Mouse (Mus musculus): ENCODE data around the gene Sh3gl1. TPM values are rescaled to one million over a fixed set of nuclear protein-coding genes. Genes with fewer than 3 reads are reported as not detected.
A peak's percentile ranks its signal among the peaks of the same experiment; 100 is the strongest.
"Not testable (repeated sequence)": the region's sequence is repeated elsewhere in the genome, so short reads cannot be mapped to it uniquely, and the experiment has no call there.

Gene Sh3gl1
- polyA plus RNA-seq, 1 experiment from 2014 or later = 185 TPM

DNA sequence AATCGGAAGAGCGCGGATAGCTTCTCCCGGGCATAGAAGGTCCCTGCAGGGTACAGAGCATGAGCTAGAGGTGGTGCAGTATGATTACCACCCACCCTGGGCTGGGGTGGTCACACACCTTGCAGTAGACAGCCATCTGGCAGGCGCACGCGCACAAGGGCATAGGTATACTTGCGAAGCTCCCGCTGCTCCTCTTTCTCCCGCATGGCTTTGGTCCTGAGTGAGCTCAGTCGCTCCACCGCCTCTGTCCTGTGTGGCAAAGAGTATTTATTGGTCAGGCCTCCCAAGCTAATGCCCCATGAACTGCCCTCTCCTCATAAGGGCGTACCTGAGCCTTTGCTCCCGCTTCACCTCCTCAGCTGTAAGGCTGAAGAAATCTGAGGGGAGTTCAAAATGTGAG is 32.6 kb upstream of the Sh3gl1 start:
- no peak for ATAC-seq (ENCODE audit: insufficient number of reproducible peaks, insufficient read depth, low FRiP score, low TSS enrichment, low read depth)
- Histone ChIP-seq H3K4me3 (no peak overlapping the region), H3K4me2 (no peak overlapping the region), H3K4me1 (peaks cover 16% of the 10 kb centered on the region), H3K9me3 (no peaks in the 10 kb centered on the region), H3K36me3 (peaks cover 91% of the 10 kb centered on the region), H3K9ac (no peak overlapping the region), H3K27ac (no peak overlapping the region), H3K27me3 (no peaks in the 10 kb centered on the region)
- WGBS = 95% methylated on average over 14 of the region's 14 CpGs

DNA sequence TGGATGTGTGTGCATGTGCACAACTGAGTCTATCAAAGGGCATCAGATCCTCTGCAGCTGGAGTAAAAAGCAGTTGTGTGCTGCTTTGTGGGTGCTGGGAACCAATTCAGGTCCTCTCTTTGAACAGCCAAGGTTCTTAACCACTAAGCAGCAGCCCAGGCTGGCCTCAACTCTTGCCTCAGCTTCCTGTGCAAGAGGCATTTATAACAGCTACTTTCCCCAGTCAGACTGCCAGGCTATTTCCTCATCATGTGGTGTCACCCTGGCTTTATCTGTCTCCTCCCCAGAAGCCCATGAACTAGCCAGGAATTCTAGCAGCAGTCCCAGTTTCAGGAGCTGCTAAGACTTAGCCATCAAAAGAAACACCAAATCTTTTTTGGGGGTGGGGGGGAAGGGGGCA is 30.0 kb upstream of the Sh3gl1 start:
- Histone ChIP-seq H3K27me3 (no peaks in the 10 kb centered on the region), H3K9ac (no peak overlapping the region), H3K4me2 (no peak overlapping the region), H3K9me3 (no peaks in the 10 kb centered on the region), H3K36me3 (peaks cover 100% of the 10 kb centered on the region), H3K27ac (no peak overlapping the region), H3K4me1 (no peaks in the 10 kb centered on the region), H3K4me3 (no peak overlapping the region)
- no peak for ATAC-seq (ENCODE audit: insufficient number of reproducible peaks, insufficient read depth, low FRiP score, low TSS enrichment, low read depth)

GRCm38 (mm10) chr17:56065715-56066114 is 29.3 kb upstream of the Sh3gl1 start:
- H3K4me1 ChIP-seq; H3K27me3 ChIP-seq; H3K27ac ChIP-seq; H3K4me2 ChIP-seq; H3K4me3 ChIP-seq; H3K9me3 ChIP-seq; ATAC-seq (ENCODE audit: insufficient number of reproducible peaks, insufficient read depth, low FRiP score, low TSS enrichment, low read depth); H3K9ac ChIP-seq: not testable (repeated sequence)
- H3K36me3 ChIP-seq = peaks cover 100% of the 10 kb centered on the region
- WGBS = 82% methylated on average over 6 of the region's 6 CpGs

GRCm38 (mm10) chr17:56062081-56062480 is 25.6 kb upstream of the Sh3gl1 start:
- Histone ChIP-seq H3K9me3 (no peaks in the 10 kb centered on the region), H3K4me2 (no peak overlapping the region), H3K4me3 (no peak overlapping the region), H3K36me3 (peaks cover 100% of the 10 kb centered on the region), H3K9ac (no peak overlapping the region), H3K27ac (no peak overlapping the region), H3K27me3 (no peaks in the 10 kb centered on the region), H3K4me1 (no peaks in the 10 kb centered on the region)
- WGBS = 94% methylated on average over 7 of the region's 7 CpGs
- ATAC-seq (ENCODE audit: insufficient number of reproducible peaks, insufficient read depth, low FRiP score, low TSS enrichment, low read depth) = no peak

DNA sequence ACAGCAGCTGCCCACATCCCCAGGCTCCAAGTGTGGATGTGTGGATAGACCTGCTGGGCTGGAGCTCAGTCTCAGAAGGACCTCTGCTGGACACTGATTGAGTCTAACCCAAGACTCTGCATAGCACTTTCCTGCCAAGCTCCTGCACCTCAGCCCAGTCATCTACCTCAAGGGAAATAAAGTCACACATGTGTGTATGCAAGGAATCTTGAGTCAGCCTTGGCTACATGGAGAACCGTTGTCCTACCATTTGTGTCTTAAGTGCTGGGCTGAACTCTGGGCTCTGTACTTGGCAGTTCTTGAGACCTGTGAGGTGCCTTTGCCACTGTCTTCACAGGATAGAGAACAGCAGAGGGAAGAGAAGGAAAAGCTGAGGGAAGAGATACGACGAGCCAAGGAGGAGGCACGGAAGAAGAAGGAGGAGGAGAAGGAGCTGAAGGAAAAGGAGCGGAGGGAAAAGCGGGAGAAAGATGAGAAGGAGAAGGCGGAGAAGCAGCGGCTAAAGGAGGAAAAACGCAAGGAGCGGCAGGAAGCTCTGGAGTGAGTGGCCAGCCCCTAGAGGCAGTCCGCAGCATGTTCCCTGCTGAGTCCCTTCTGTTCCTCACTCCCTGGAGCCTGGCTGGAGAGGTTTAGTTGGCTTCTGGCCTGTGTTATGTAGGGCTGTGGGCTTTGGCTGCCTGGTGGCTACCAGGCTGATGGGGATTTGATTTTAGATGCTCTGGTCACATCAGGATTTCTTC is 21.1 kb upstream of the Sh3gl1 start:
- Histone ChIP-seq H3K9me3 (no peaks in the 10 kb centered on the region), H3K36me3 (peaks cover 86% of the 10 kb centered on the region), H3K4me1 (no peaks in the 10 kb centered on the region), H3K9ac (no peak overlapping the region), H3K27ac (no peak overlapping the region), H3K27me3 (no peaks in the 10 kb centered on the region), H3K4me2 (no peak overlapping the region), H3K4me3 (no peak overlapping the region)
- WGBS = 79% methylated on average over 11 of the region's 11 CpGs
- ATAC-seq (ENCODE audit: insufficient number of reproducible peaks, insufficient read depth, low FRiP score, low TSS enrichment, low read depth) = no peak

DNA sequence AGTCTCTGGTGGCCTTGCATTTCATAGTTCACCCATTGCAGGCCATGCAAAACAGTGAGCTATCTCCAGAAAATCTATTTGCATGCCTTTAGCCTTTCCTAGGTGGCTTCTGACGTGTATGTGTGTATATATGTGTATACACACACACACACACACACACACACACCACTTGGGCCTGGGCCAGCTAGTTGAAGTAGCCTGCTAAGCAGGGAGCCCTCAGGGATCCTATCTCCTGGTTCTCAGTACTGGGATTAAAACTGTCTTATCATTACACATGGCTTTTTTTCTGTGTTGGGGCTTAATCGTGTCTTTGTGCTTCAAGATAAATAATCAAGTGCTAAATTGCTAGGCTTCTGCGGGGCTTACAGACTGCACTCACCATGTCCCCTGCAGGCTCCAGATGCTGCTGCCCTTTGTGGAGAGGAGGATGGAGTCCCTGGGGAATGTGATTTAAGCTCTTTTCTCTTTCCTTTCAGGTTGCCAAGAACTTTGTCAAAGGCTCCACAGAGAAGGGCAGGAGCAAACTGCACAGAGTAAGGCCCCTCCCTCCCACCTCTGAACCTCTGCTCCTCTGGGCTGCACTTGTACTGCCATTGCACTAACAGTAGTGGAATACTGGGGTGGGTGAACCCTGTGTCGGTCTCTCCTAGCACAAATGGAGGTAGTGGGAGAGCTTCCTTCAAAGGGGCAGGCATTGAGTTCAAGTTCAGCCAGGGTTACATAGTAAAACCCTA is 19.7 kb upstream of the Sh3gl1 start:
- WGBS = 69% methylated on average over 4 of the region's 4 CpGs
- Histone ChIP-seq H3K27me3 (no peaks in the 10 kb centered on the region), H3K36me3 (peaks cover 86% of the 10 kb centered on the region), H3K4me3 (no peak overlapping the region), H3K27ac (no peak overlapping the region), H3K9ac (0 out of 2 replicates have a peak overlapping the region, but pooled peaks have one; percentile 12), H3K9me3 (no peaks in the 10 kb centered on the region), H3K4me2 (no peak overlapping the region), H3K4me1 (no peaks in the 10 kb centered on the region)
- ATAC-seq (ENCODE audit: insufficient number of reproducible peaks, insufficient read depth, low FRiP score, low TSS enrichment, low read depth) = no peak

- Histone ChIP-seq H3K27ac (no peak overlapping the region), H3K36me3 (peaks cover 86% of the 10 kb centered on the region), H3K4me3 (no peak overlapping the region), H3K4me2 (no peak overlapping the region), H3K27me3 (no peaks in the 10 kb centered on the region), H3K9ac (no peak overlapping the region), H3K4me1 (no peaks in the 10 kb centered on the region), H3K9me3 (no peaks in the 10 kb centered on the region)
- ATAC-seq (ENCODE audit: insufficient number of reproducible peaks, insufficient read depth, low FRiP score, low TSS enrichment, low read depth) = no peak
Observed at GRCm38 (mm10) chr17:56054938-56055337, 18.5 kb upstream of the Sh3gl1 start.

GRCm38 (mm10) chr17:56051369-56051768 is 14.9 kb upstream of the Sh3gl1 start:
- Histone ChIP-seq H3K36me3 (peaks cover 86% of the 10 kb centered on the region), H3K4me2 (no peak overlapping the region), H3K9ac (no peak overlapping the region), H3K4me3 (no peak overlapping the region), H3K4me1 (no peaks in the 10 kb centered on the region), H3K27ac (no peak overlapping the region), H3K27me3 (no peaks in the 10 kb centered on the region), H3K9me3 (no peaks in the 10 kb centered on the region)
- WGBS = 84% methylated on average over 5 of the region's 5 CpGs
- ATAC-seq (ENCODE audit: insufficient number of reproducible peaks, insufficient read depth, low FRiP score, low TSS enrichment, low read depth) = no peak

- Histone ChIP-seq H3K4me2 (peak overlapping the region; percentile 86), H3K36me3 (peaks cover 24% of the 10 kb centered on the region), H3K4me1 (peaks cover 14% of the 10 kb centered on the region), H3K9ac (peak overlapping the region; percentile 96), H3K27me3 (no peaks in the 10 kb centered on the region), H3K9me3 (no peaks in the 10 kb centered on the region), H3K4me3 (peak overlapping the region; percentile 83), H3K27ac (peak overlapping the region; percentile 81)
- no peak for ATAC-seq (ENCODE audit: insufficient number of reproducible peaks, insufficient read depth, low FRiP score, low TSS enrichment, low read depth)
- 1% methylated on average over 12 of the region's 12 CpGs for WGBS
Observed at GRCm38 (mm10) chr17:56040857-56041163, 4.4 kb upstream of the Sh3gl1 start.

DNA sequence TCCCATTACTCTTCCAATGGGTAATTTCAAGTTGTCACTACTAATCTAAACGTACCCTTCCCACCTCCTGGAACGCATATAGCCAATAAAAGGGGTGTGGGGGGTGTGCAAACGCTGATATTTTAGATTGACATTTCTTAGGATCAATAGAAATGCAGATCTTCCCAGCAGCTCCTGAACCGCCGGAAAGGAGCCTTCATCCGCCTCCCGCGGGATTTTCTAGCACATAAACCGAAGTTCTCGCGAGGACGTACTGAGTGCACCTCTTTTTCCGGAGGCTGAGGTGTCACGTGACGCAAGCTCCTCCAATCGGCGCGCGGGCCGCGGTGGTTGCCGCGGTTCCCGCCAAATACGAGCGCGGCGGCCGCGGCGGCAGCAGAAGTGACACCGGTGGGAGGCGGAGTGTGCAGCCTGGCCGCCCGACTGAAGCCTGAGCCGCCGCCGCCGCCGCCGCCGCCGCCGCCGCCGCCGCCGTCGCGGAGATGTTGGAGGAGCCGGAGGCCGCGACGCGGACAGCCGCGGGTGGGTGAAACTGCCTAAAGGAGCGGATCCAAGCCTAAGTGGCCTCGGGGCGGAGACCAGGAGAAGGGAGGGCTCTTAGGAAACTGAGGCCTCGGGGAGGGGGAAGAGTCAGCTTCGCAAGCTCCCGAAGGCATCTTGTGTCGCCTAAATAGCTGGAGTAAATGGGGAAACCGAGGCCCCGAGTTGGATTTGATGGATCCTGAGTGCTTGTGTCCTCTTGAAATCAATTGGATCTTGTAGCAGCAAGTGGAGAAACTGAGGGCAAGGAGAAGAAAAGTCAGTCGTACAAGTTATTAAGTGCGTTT is 3.8 kb upstream of the Sh3gl1 start, which contains the start of gene Chaf1a:
Gene Chaf1a, plus strand, starts transcription at position 410 of the 827 bp plus-strand sequence.
- H3K9ac ChIP-seq = peak within 1 kb of the TSS; percentile 96
- WGBS = under 1% methylated on average over 68 of the region's 68 CpGs
- peak; percentile 85 for ATAC-seq (ENCODE audit: insufficient number of reproducible peaks, insufficient read depth, low FRiP score, low TSS enrichment, low read depth)
- peak within 1 kb of the TSS; percentile 86 for H3K4me2 ChIP-seq
- peak within 1 kb of the TSS; percentile 81 for H3K27ac ChIP-seq
- H3K36me3 ChIP-seq = peaks cover 18% of the 10 kb centered on the region
- peak within 1 kb of the TSS; percentile 83 for H3K4me3 ChIP-seq
- H3K27me3 ChIP-seq = no peaks in the 10 kb centered on the region
- H3K4me1 ChIP-seq = peaks cover 19% of the 10 kb centered on the region
- H3K9me3 ChIP-seq = no peaks in the 10 kb centered on the region

GRCm38 (mm10) chr17:56039345-56039744 is 2.9 kb upstream of the Sh3gl1 start:
- WGBS = 74% methylated on average over 4 of the region's 4 CpGs
- Histone ChIP-seq H3K4me2 (peak overlapping the region; percentile 86), H3K9me3 (no peaks in the 10 kb centered on the region), H3K4me3 (no peak overlapping the region), H3K9ac (no peak overlapping the region), H3K4me1 (peaks cover 28% of the 10 kb centered on the region), H3K27ac (no peak overlapping the region), H3K27me3 (no peaks in the 10 kb centered on the region), H3K36me3 (peaks cover 15% of the 10 kb centered on the region)
- no peak for ATAC-seq (ENCODE audit: insufficient number of reproducible peaks, insufficient read depth, low FRiP score, low TSS enrichment, low read depth)

Data from embryonic facial prominence, embryonic 13.5 days (tissue).